Mouse (Mus musculus): ENCODE measurements around the gene Uba6. TPM values are rescaled to one million over a fixed set of nuclear protein-coding genes. Genes with fewer than 3 reads are reported as not detected.

Gene Uba6
- polyA plus RNA-seq, 1 experiment from 2014 or later: 15.6 TPM

DNA sequence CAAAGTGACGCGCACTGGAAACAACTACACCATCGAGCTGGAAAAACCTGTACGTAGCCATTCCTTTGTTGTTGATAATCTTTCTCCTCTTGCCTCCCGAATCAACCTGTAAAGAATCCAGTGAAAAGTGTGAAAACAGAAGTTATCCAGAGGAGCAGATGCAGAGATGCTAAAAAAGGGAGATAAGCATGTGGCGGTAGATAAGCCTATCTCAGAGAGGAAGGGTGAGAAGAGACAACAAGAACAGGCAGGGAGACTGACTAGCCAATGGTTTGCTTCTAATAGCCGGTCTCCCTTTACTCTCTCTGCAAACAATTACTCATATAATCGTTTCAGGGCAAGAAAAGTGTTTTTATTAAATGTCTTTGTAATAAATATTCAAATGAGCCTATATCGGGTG is 77.8 kb downstream of the Uba6 start:
- Histone ChIP-seq H3K36me3 (ENCODE audit: control insufficient read depth, insufficient read depth, low read length) (no peaks in the 10 kb centered on the region), H3K4me2 (ENCODE audit: low read length) (no peak overlapping the region), H3K27ac (ENCODE audit: low read length) (no peak overlapping the region), H3K9me3 (replicated peaks; ENCODE audit: control insufficient read depth, low read length, poor library complexity, severe bottlenecking) (no peaks in the 10 kb centered on the region), H3K4me1 (ENCODE audit: control insufficient read depth, insufficient read depth, low read length) (no peaks in the 10 kb centered on the region), H3K9ac (ENCODE audit: low read depth, low read length) (no peak overlapping the region), H3K27me3 (ENCODE audit: control insufficient read depth, insufficient read depth, low read depth, low read length) (no peaks in the 10 kb centered on the region), H3K4me3 (ENCODE audit: low read depth, low read length) (no peak overlapping the region)
- no peak for ATAC-seq
- 89% methylated on average over 9 of the region's 9 CpGs for WGBS

DNA sequence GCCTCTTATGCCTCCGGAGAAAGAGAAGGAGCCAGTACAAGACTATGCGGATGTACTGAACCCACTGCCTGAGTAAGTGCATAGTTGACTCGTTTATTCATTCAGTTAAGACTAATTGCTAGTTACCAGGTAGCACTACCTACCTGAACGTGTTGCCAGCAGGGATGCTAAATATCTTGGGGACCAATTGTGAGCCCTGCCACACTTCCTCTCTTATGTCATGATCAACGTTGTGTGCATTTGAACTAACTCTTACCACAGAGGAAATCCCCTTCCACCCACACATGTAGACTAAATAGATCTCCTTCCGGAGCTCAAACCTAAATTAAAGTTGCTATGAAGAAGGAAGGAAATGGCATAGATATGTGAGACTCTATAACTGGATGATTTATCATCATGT is 85.9 kb downstream of the Uba6 start:
- H3K4me1 ChIP-seq (ENCODE audit: control insufficient read depth, insufficient read depth, low read length): no peaks in the 10 kb centered on the region
- H3K9ac ChIP-seq (ENCODE audit: low read depth, low read length): no peak overlapping the region
- no peaks in the 10 kb centered on the region for H3K36me3 ChIP-seq (ENCODE audit: control insufficient read depth, insufficient read depth, low read length)
- H3K27ac ChIP-seq (ENCODE audit: low read length): no peak overlapping the region
- H3K27me3 ChIP-seq (ENCODE audit: control insufficient read depth, insufficient read depth, low read depth, low read length): no peaks in the 10 kb centered on the region
- no peak overlapping the region for H3K4me3 ChIP-seq (ENCODE audit: low read depth, low read length)
- 74% methylated on average over 6 of the region's 6 CpGs for WGBS
- H3K9me3 ChIP-seq (replicated peaks; ENCODE audit: control insufficient read depth, low read length, poor library complexity, severe bottlenecking): no peaks in the 10 kb centered on the region
- no peak overlapping the region for H3K4me2 ChIP-seq (ENCODE audit: low read length)
- no peak for ATAC-seq

DNA sequence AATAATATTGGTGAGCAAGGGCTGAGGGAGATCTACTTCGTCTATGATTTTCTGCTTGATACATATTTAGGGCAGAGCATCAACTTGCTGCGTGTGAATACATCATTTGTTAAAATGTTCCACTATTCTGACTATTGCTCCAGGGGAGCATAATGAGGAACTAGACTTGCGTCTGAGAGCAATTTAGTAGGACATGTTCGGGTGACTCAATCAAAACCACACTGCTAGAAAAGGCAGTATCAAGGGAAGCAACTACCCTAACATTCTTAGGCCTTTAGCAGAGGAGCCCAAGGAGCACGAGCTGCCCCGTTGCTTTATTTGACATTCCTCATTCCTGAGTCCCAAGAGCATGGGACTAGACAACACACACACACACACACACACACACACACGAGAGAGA is 87.6 kb downstream of the Uba6 start:
- no peak overlapping the region for H3K9ac ChIP-seq (ENCODE audit: low read depth, low read length)
- H3K4me2 ChIP-seq (ENCODE audit: low read length): no peak overlapping the region
- no peaks in the 10 kb centered on the region for H3K4me1 ChIP-seq (ENCODE audit: control insufficient read depth, insufficient read depth, low read length)
- WGBS: 86% methylated on average over 7 of the region's 7 CpGs
- no peaks in the 10 kb centered on the region for H3K27me3 ChIP-seq (ENCODE audit: control insufficient read depth, insufficient read depth, low read depth, low read length)
- no peaks in the 10 kb centered on the region for H3K36me3 ChIP-seq (ENCODE audit: control insufficient read depth, insufficient read depth, low read length)
- no peak overlapping the region for H3K27ac ChIP-seq (ENCODE audit: low read length)
- no peaks in the 10 kb centered on the region for H3K9me3 ChIP-seq (replicated peaks; ENCODE audit: control insufficient read depth, low read length, poor library complexity, severe bottlenecking)
- H3K4me3 ChIP-seq (ENCODE audit: low read depth, low read length): no peak overlapping the region
- no peak for ATAC-seq

DNA sequence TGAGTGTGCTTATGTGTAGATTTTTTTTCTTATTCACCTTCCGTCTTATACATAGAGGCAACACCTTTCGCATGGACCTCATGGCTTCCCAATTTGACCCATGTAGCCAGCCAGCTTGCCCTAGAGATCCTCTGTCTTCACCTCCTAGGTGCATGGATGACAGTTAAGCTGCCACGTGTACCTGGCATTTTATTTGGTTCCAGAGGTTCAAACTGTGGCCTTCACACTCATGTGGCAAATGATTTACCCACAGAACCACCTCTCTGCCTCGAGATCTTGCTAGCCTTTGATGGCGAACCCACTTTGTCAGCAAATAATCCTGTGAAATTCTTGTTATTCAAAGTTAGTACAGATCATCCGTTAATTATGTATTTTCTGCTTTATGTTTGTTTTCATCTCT is 88.6 kb downstream of the Uba6 start:
- Histone ChIP-seq H3K27me3 (ENCODE audit: control insufficient read depth, insufficient read depth, low read depth, low read length) (no peaks in the 10 kb centered on the region), H3K4me2 (ENCODE audit: low read length) (no peak overlapping the region), H3K9ac (ENCODE audit: low read depth, low read length) (no peak overlapping the region), H3K27ac (ENCODE audit: low read length) (no peak overlapping the region), H3K4me1 (ENCODE audit: control insufficient read depth, insufficient read depth, low read length) (no peaks in the 10 kb centered on the region), H3K36me3 (ENCODE audit: control insufficient read depth, insufficient read depth, low read length) (no peaks in the 10 kb centered on the region), H3K4me3 (ENCODE audit: low read depth, low read length) (no peak overlapping the region), H3K9me3 (replicated peaks; ENCODE audit: control insufficient read depth, low read length, poor library complexity, severe bottlenecking) (no peaks in the 10 kb centered on the region)
- WGBS: 86% methylated on average over 6 of the region's 6 CpGs
- no peak for ATAC-seq

DNA sequence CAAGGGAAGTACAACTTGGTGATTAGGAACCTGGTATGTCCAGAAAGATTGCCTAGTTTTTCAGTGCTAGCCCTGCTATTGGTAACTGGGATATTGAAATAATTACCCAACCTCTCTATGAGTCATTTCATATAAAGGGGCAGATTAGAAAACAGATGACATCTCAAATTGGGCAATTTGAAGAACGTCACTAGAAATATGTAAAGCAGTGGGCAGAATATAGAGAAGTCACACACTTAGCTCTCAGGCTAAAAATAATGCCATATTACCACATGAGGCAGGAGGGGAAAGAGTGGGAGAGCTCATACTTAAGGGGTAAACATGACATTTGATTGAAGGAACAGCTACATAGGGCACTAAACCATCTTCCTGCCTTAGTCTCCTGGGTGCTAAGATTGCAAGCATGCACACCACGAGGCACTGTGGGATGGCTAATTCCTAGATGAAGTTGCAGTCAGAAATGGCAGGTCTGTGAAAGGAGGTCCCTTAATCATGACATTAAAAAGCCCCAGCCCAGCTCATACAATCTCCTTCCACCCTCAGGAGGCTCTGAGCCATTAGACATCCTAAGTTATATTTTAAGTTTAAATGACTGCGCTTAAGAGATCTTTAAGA is 93.8 kb downstream of the Uba6 start:
- H3K4me1 ChIP-seq (ENCODE audit: control insufficient read depth, insufficient read depth, low read length): no peaks in the 10 kb centered on the region
- H3K9ac ChIP-seq (ENCODE audit: low read depth, low read length): no peak overlapping the region
- H3K4me3 ChIP-seq (ENCODE audit: low read depth, low read length): no peak overlapping the region
- no peaks in the 10 kb centered on the region for H3K9me3 ChIP-seq (replicated peaks; ENCODE audit: control insufficient read depth, low read length, poor library complexity, severe bottlenecking)
- no peak for ATAC-seq
- WGBS: 87% methylated on average over 3 of the region's 3 CpGs
- H3K27ac ChIP-seq (ENCODE audit: low read length): no peak overlapping the region
- no peaks in the 10 kb centered on the region for H3K27me3 ChIP-seq (ENCODE audit: control insufficient read depth, insufficient read depth, low read depth, low read length)
- no peak overlapping the region for H3K4me2 ChIP-seq (ENCODE audit: low read length)
- H3K36me3 ChIP-seq (ENCODE audit: control insufficient read depth, insufficient read depth, low read length): no peaks in the 10 kb centered on the region

DNA sequence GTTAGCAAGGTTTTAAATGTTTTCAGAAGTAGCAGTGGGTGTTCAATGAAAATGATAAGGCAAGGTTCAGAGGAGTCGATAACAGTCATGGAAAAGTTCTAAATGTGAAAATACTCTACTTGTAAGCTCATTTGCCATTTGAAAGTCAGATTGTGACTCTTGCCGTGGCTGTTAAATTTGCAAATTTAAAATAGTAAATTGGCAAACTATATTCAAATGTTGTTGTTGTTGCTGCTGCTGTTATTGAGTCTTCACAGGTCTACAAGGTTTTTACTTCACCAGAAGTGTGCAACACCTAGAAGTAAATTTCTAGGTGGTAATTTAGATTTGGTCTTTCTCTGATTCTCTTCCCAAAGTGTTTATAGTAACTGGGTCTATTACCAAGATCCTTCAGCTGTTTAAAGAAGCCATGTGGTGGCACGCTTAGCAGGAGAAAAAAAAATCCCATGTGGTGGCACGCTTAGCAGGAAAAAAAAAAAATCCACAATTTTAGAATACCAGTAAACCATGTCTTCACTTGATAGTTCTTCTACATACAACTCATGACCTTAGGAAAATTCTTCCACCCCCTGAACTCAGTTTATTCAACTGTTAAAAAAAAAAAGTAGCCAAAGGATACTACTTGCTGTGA is 99.7 kb downstream of the Uba6 start:
- Histone ChIP-seq H3K9ac (ENCODE audit: low read depth, low read length) (no peak overlapping the region), H3K4me1 (ENCODE audit: control insufficient read depth, insufficient read depth, low read length) (no peaks in the 10 kb centered on the region), H3K4me2 (ENCODE audit: low read length) (no peak overlapping the region), H3K27ac (ENCODE audit: low read length) (no peak overlapping the region), H3K9me3 (replicated peaks; ENCODE audit: control insufficient read depth, low read length, poor library complexity, severe bottlenecking) (no peaks in the 10 kb centered on the region), H3K36me3 (ENCODE audit: control insufficient read depth, insufficient read depth, low read length) (no peaks in the 10 kb centered on the region), H3K27me3 (ENCODE audit: control insufficient read depth, insufficient read depth, low read depth, low read length) (no peaks in the 10 kb centered on the region), H3K4me3 (ENCODE audit: low read depth, low read length) (no peak overlapping the region)
- ATAC-seq: no peak
- WGBS: 78% methylated on average over 4 of the region's 4 CpGs

DNA sequence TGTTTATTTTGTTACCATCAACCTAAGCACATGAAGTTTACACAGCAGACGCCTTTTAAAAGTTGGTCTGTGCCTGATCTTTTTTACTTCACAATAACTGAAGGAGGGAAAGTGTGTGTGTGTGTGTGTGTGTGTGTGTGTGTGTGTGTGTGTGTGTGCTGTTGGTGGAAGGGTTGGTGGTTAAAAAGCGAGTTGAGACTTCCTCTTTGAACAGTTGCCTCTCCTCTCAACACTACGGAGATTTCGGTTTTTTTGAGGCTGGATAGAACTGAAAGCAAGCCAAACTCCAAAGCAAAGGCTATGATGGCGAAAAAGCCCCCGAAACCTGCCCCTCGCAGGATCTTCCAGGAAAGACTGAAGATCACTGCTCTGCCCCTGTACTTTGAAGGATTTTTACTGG is 101.1 kb downstream of the Uba6 start, which contains the start of gene Stap1:
Gene Stap1 (plus strand): TSS at position 209 of the 400 bp plus-strand sequence.
- H3K27me3 ChIP-seq (ENCODE audit: control insufficient read depth, insufficient read depth, low read depth, low read length): no peaks in the 10 kb centered on the region
- ATAC-seq: no peak
- no peak within 1 kb of the TSS for H3K9ac ChIP-seq (ENCODE audit: low read depth, low read length)
- H3K36me3 ChIP-seq (ENCODE audit: control insufficient read depth, insufficient read depth, low read length): no peaks in the 10 kb centered on the region
- H3K4me3 ChIP-seq (ENCODE audit: low read depth, low read length): no peak within 1 kb of the TSS
- no peak within 1 kb of the TSS for H3K27ac ChIP-seq (ENCODE audit: low read length)
- WGBS: 76% methylated on average over 7 of the region's 7 CpGs
- no peaks in the 10 kb centered on the region for H3K9me3 ChIP-seq (replicated peaks; ENCODE audit: control insufficient read depth, low read length, poor library complexity, severe bottlenecking)
- no peak within 1 kb of the TSS for H3K4me2 ChIP-seq (ENCODE audit: low read length)
- no peaks in the 10 kb centered on the region for H3K4me1 ChIP-seq (ENCODE audit: control insufficient read depth, insufficient read depth, low read length)

DNA sequence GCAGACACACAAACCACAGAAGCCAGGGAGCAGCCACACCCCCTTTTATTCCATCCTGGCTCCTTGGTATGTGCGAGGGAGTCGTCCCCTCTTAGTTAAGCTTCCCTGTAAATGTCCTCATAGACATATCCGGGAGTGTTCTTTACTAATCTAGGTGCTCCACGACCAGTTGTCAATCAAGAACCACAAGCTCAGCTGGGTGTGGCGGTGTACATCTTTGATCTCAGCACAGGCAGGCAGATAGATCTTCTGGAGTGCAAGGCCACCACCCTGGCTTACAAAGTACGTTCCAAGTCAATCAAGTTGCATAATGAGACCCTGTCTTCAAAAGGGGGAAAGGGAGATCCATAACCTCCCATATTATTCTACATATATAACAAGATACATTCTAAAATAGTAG is 103.5 kb downstream of the Uba6 start:
- Histone ChIP-seq H3K9me3 (replicated peaks; ENCODE audit: control insufficient read depth, low read length, poor library complexity, severe bottlenecking) (no peaks in the 10 kb centered on the region), H3K4me2 (ENCODE audit: low read length) (no peak overlapping the region), H3K4me3 (ENCODE audit: low read depth, low read length) (no peak overlapping the region), H3K36me3 (ENCODE audit: control insufficient read depth, insufficient read depth, low read length) (no peaks in the 10 kb centered on the region), H3K9ac (ENCODE audit: low read depth, low read length) (no peak overlapping the region), H3K4me1 (ENCODE audit: control insufficient read depth, insufficient read depth, low read length) (peaks cover 4% of the 10 kb centered on the region), H3K27me3 (ENCODE audit: control insufficient read depth, insufficient read depth, low read depth, low read length) (no peaks in the 10 kb centered on the region), H3K27ac (ENCODE audit: low read length) (no peak overlapping the region)
- 82% methylated on average over 6 of the region's 6 CpGs for WGBS
- ATAC-seq: no peak

DNA sequence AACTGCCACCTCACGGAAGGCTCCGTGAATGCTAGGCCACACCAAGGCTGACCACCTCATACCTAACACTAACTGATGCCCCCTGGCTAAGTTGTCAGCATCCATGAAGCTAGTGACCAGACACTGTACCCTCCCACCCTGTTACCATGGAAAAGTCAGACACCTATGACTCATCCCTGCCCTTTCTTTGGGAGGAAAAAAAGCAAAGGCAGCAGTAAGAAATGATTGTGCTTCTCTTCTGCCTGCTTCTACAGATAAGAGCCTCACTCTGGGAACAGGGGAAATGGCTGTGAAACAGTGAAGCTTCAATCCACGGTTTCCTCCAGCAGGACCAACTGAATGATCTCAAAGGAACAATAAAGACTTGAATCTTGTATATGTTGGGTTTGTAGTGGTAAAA is 104.2 kb downstream of the Uba6 start:
- H3K27me3 ChIP-seq (ENCODE audit: control insufficient read depth, insufficient read depth, low read depth, low read length): no peaks in the 10 kb centered on the region
- H3K4me3 ChIP-seq (ENCODE audit: low read depth, low read length): no peak overlapping the region
- no peak overlapping the region for H3K27ac ChIP-seq (ENCODE audit: low read length)
- H3K9ac ChIP-seq (ENCODE audit: low read depth, low read length): no peak overlapping the region
- 82% methylated on average over 3 of the region's 3 CpGs for WGBS
- H3K4me2 ChIP-seq (ENCODE audit: low read length): no peak overlapping the region
- no peak for ATAC-seq
- no peaks in the 10 kb centered on the region for H3K9me3 ChIP-seq (replicated peaks; ENCODE audit: control insufficient read depth, low read length, poor library complexity, severe bottlenecking)
- no peaks in the 10 kb centered on the region for H3K36me3 ChIP-seq (ENCODE audit: control insufficient read depth, insufficient read depth, low read length)
- H3K4me1 ChIP-seq (ENCODE audit: control insufficient read depth, insufficient read depth, low read length): peaks cover 11% of the 10 kb centered on the region

All from midbrain, embryonic 16.5 days (tissue).